ENCODE assay signal across 8 mouse cellular contexts in genomic region chr5:24591268-24591721, GRCm38 (mm10). TPM values are rescaled to one million over a fixed set of nuclear protein-coding genes. Genes with fewer than 3 reads are reported as not detected.
A peak's percentile ranks its signal among the peaks of the same experiment; 100 is the strongest.
DNase-seq lines count a peak whose midpoint lies in the region; ATAC-seq lines count a peak whose summit lies in the region.

No protein-coding gene starts in this region.

- H3K36me3 ChIP-seq in midbrain, embryonic 12.5 days: peaks cover 75% of the 10 kb centered on the region
- H3K36me3 ChIP-seq in midbrain, embryonic 16.5 days (ENCODE audit: control insufficient read depth, insufficient read depth, low read length): peaks cover 32% of the 10 kb centered on the region
- H3K36me3 ChIP-seq in kidney, embryonic 16.5 days (ENCODE audit: insufficient read depth, low read length): peaks cover 50% of the 10 kb centered on the region

- DNase-seq in cerebellum, postnatal 10 days: peak; percentile 33 to 42
- DNase-seq in cerebellum, postnatal 36 days: no peak
- DNase-seq in neural tube, embryonic 10.5 days (ENCODE audit: extremely low spot score, low spot score): peak; percentile 52
- DNase-seq in left cerebral cortex, postnatal 10 days (ENCODE audit: extremely low spot score in 1 of 2, low spot score in 2 of 2): no peak

- no peaks in the 10 kb centered on the region for H3K9me3 ChIP-seq in midbrain, embryonic 12.5 days
- H3K9me3 ChIP-seq in midbrain, embryonic 16.5 days (replicated peaks; ENCODE audit: control insufficient read depth, low read length, poor library complexity, severe bottlenecking): no peaks in the 10 kb centered on the region
- no peaks in the 10 kb centered on the region for H3K9me3 ChIP-seq in kidney, embryonic 16.5 days (ENCODE audit: low read length)

- no peak for ATAC-seq in midbrain, embryonic 12.5 days (ENCODE audit: low FRiP score, low read depth)
- ATAC-seq in midbrain, embryonic 16.5 days: no peak
- ATAC-seq in kidney, embryonic 16.5 days (ENCODE audit: low FRiP score, low TSS enrichment): no peak
- no peak for ATAC-seq in CD4-positive, CD25-positive, alpha-beta regulatory T cell, adult 4 months

- H3K4me1 ChIP-seq in midbrain, embryonic 12.5 days: peaks cover 55% of the 10 kb centered on the region
- H3K4me1 ChIP-seq in midbrain, embryonic 16.5 days (ENCODE audit: control insufficient read depth, insufficient read depth, low read length): peaks cover 29% of the 10 kb centered on the region
- peaks cover 24% of the 10 kb centered on the region for H3K4me1 ChIP-seq in kidney, embryonic 16.5 days (ENCODE audit: insufficient read depth, low read length)

- no peak overlapping the region; the same call in 1 of the 2 replicates for H3K9ac ChIP-seq in midbrain, embryonic 12.5 days (replicated peaks)
- H3K9ac ChIP-seq in midbrain, embryonic 16.5 days (ENCODE audit: low read depth, low read length): no peak overlapping the region
- H3K9ac ChIP-seq in kidney, embryonic 16.5 days (replicated peaks; ENCODE audit: low read length): peak overlapping the region; percentile 53

- WGBS in midbrain, embryonic 12.5 days: 30% methylated on average over 23 of the region's 23 CpGs
- WGBS in midbrain, embryonic 16.5 days: 28% methylated on average over 23 of the region's 23 CpGs
- WGBS in kidney, embryonic 16.5 days: 24% methylated on average over 23 of the region's 23 CpGs

- peak overlapping the region; percentile 30; the same call in 1 of the 2 replicates for H3K27ac ChIP-seq in midbrain, embryonic 12.5 days (replicated peaks)
- H3K27ac ChIP-seq in midbrain, embryonic 16.5 days (ENCODE audit: low read length): no peak overlapping the region
- peak overlapping the region; percentile 44; the same call in 1 of the 2 replicates for H3K27ac ChIP-seq in kidney, embryonic 16.5 days (ENCODE audit: low read length)

- H3K4me3 ChIP-seq in midbrain, embryonic 12.5 days: no peak overlapping the region
- H3K4me3 ChIP-seq in midbrain, embryonic 16.5 days (ENCODE audit: low read depth, low read length): no peak overlapping the region
- H3K4me3 ChIP-seq in kidney, embryonic 16.5 days (ENCODE audit: low read length): peak overlapping the region; percentile 13

- H3K4me2 ChIP-seq in midbrain, embryonic 12.5 days (replicated peaks): no peak overlapping the region; the same call in 1 of the 2 replicates
- H3K4me2 ChIP-seq in midbrain, embryonic 16.5 days (ENCODE audit: low read length): no peak overlapping the region
- H3K4me2 ChIP-seq in kidney, embryonic 16.5 days (replicated peaks; ENCODE audit: low read depth, low read length): peak overlapping the region; percentile 37

- intact Hi-C loops in left cerebral cortex, postnatal 10 days (cut with DNase I): no loop called here

- peaks cover 22% of the 10 kb centered on the region for H3K27me3 ChIP-seq in midbrain, embryonic 12.5 days
- no peaks in the 10 kb centered on the region for H3K27me3 ChIP-seq in midbrain, embryonic 16.5 days (ENCODE audit: control insufficient read depth, insufficient read depth, low read depth, low read length)
- H3K27me3 ChIP-seq in kidney, embryonic 16.5 days (ENCODE audit: insufficient read depth, low read length): no peaks in the 10 kb centered on the region

RNA-seq across cellular contexts. Expression of gene Chpf2, which starts 4.8 kb away (rescaled TPM):
- polyA plus RNA-seq in midbrain, embryonic 12.5 days (2016; fragmentation: Nextera tagmentation; extraction: Ambion mirVana): 18.3 and 22.1 TPM in 2 replicates
- polyA plus RNA-seq in midbrain, embryonic 16.5 days (2015; fragmentation: Nextera tagmentation; extraction: Ambion mirVana): 16.6 and 23.3 TPM in 2 replicates
- 27.1 and 28.3 TPM in 2 replicates for polyA plus RNA-seq in kidney, embryonic 16.5 days (2015; fragmentation: Nextera tagmentation; extraction: Ambion mirVana)
- polyA plus RNA-seq in CD4-positive, CD25-positive, alpha-beta regulatory T cell, adult 4 months (2017; shearing (Covaris generic)): 10 to 100 TPM in 1 of 2 experiments, 1 to 10 TPM in 1; 9.3 to 15.6 TPM
- total RNA-seq in left cerebral cortex, postnatal 10 days (2021): 10 to 100 TPM; 55.9 to 59.7 TPM

RNA-seq across cellular contexts. Expression of gene Abcf2, which starts 14.0 kb away (rescaled TPM):
- polyA plus RNA-seq in midbrain, embryonic 12.5 days (2016; fragmentation: Nextera tagmentation; extraction: Ambion mirVana): 126 TPM in 2 replicates
- polyA plus RNA-seq in midbrain, embryonic 16.5 days (2015; fragmentation: Nextera tagmentation; extraction: Ambion mirVana): 78.0 and 85.0 TPM in 2 replicates
- polyA plus RNA-seq in kidney, embryonic 16.5 days (2015; fragmentation: Nextera tagmentation; extraction: Ambion mirVana): 118 TPM in 2 replicates
- polyA plus RNA-seq in CD4-positive, CD25-positive, alpha-beta regulatory T cell, adult 4 months (2017; shearing (Covaris generic)): 10 to 100 TPM; 62.1 to 87.7 TPM
- 10 to 100 TPM; 56.0 to 58.9 TPM for total RNA-seq in left cerebral cortex, postnatal 10 days (2021)

RNA-seq across cellular contexts. Expression of gene Smarcd3, which starts 32.9 kb away (rescaled TPM):
- 108 and 120 TPM in 2 replicates for polyA plus RNA-seq in midbrain, embryonic 12.5 days (2016; fragmentation: Nextera tagmentation; extraction: Ambion mirVana)
- 173 and 192 TPM in 2 replicates for polyA plus RNA-seq in midbrain, embryonic 16.5 days (2015; fragmentation: Nextera tagmentation; extraction: Ambion mirVana)
- polyA plus RNA-seq in kidney, embryonic 16.5 days (2015; fragmentation: Nextera tagmentation; extraction: Ambion mirVana): 24.5 and 25.0 TPM in 2 replicates
- polyA plus RNA-seq in CD4-positive, CD25-positive, alpha-beta regulatory T cell, adult 4 months (2017; shearing (Covaris generic)): under 1 TPM; 0.48 to 0.61 TPM
- 100 to 1,000 TPM; 125 to 134 TPM for total RNA-seq in left cerebral cortex, postnatal 10 days (2021)

RNA-seq across cellular contexts. Expression of gene 4931409K22Rik, which starts 34.7 kb away (rescaled TPM):
- 0.06 and 0.09 TPM in 2 replicates for polyA plus RNA-seq in midbrain, embryonic 12.5 days (2016; fragmentation: Nextera tagmentation; extraction: Ambion mirVana)
- polyA plus RNA-seq in midbrain, embryonic 16.5 days (2015; fragmentation: Nextera tagmentation; extraction: Ambion mirVana): 0.08 TPM in 1 of 2 replicates, not detected in the other
- polyA plus RNA-seq in kidney, embryonic 16.5 days (2015; fragmentation: Nextera tagmentation; extraction: Ambion mirVana): 0.16 and 0.41 TPM in 2 replicates
- polyA plus RNA-seq in CD4-positive, CD25-positive, alpha-beta regulatory T cell, adult 4 months (2017; shearing (Covaris generic)): not detected
- not detected for total RNA-seq in left cerebral cortex, postnatal 10 days (2021)

RNA-seq across cellular contexts. Expression of gene Asb10, which starts 50.5 kb away (rescaled TPM):
- 0.16 and 0.19 TPM in 2 replicates for polyA plus RNA-seq in midbrain, embryonic 12.5 days (2016; fragmentation: Nextera tagmentation; extraction: Ambion mirVana)
- 0.15 TPM in 1 of 2 replicates, not detected in the other for polyA plus RNA-seq in midbrain, embryonic 16.5 days (2015; fragmentation: Nextera tagmentation; extraction: Ambion mirVana)
- polyA plus RNA-seq in kidney, embryonic 16.5 days (2015; fragmentation: Nextera tagmentation; extraction: Ambion mirVana): 0.42 and 0.71 TPM in 2 replicates
- not detected for polyA plus RNA-seq in CD4-positive, CD25-positive, alpha-beta regulatory T cell, adult 4 months (2017; shearing (Covaris generic))
- total RNA-seq in left cerebral cortex, postnatal 10 days (2021): under 1 TPM; 0.24 to 0.45 TPM

Comparison
In these comparisons a context has a peak if more than half of its experiments do, and no peak if none do; other contexts are left out.
1. DNase-seq: peak in cerebellum, postnatal 10 days (2 of 2) and neural tube, embryonic 10.5 days (single experiment); none in cerebellum, postnatal 36 days (0 of 2) and left cerebral cortex, postnatal 10 days (0 of 2).
2. RNA of gene Smarcd3, which starts 32.9 kb away (polyA plus RNA-seq): 173 to 192 TPM in midbrain, embryonic 16.5 days, 108 to 120 TPM in midbrain, embryonic 12.5 days and 24.5 to 25.0 TPM in kidney, embryonic 16.5 days; 0.48 to 0.61 TPM in CD4-positive, CD25-positive, alpha-beta regulatory T cell, adult 4 months; every median in the first group is over 10 times any median in the second.